Mouse (Mus musculus): ENCODE results near the gene Cep128.

Cep128 gene

GRCm38 (mm10) chr12:91171613-91172012 is 212.6 kb downstream of the Cep128 start:
- no peak for DNase-seq

- no peak for DNase-seq
Observed at GRCm38 (mm10) chr12:91161015-91161730, 223.0 kb downstream of the Cep128 start.

GRCm38 (mm10) chr12:91158481-91158880 is 225.7 kb downstream of the Cep128 start:
- DNase-seq, result no peak

GRCm38 (mm10) chr12:91154052-91154451 is 230.2 kb downstream of the Cep128 start:
- no peak for DNase-seq

GRCm38 (mm10) chr12:91149152-91149551 is 235.1 kb downstream of the Cep128 start:
- no peak for DNase-seq

- DNase-seq, result no peak
Observed at GRCm38 (mm10) chr12:91134740-91135517, 249.3 kb downstream of the Cep128 start.

GRCm38 (mm10) chr12:91115054-91115453 is 269.2 kb downstream of the Cep128 start:
- no peak for DNase-seq

- DNase-seq, result no peak
Observed at GRCm38 (mm10) chr12:91103316-91103715, 280.9 kb downstream of the Cep128 start.

- DNase-seq, result no peak
Observed at GRCm38 (mm10) chr12:91097869-91098268, 286.3 kb downstream of the Cep128 start.

- no peak for DNase-seq
Observed at GRCm38 (mm10) chr12:91096197-91096596, 288.0 kb downstream of the Cep128 start.

- no peak for DNase-seq
Observed at GRCm38 (mm10) chr12:91088271-91088670, 295.9 kb downstream of the Cep128 start.

- no peak for DNase-seq
Observed at GRCm38 (mm10) chr12:91085967-91086366, 298.2 kb downstream of the Cep128 start.

GRCm38 (mm10) chr12:91075600-91075999 is 308.6 kb downstream of the Cep128 start:
- no peak for DNase-seq

GRCm38 (mm10) chr12:91070551-91071045 is 313.6 kb downstream of the Cep128 start:
- DNase-seq, result no peak

GRCm38 (mm10) chr12:91067083-91067441 is 317.1 kb downstream of the Cep128 start:
- DNase-seq, result no peak

GRCm38 (mm10) chr12:91066286-91067082 is 317.7 kb downstream of the Cep128 start:
- DNase-seq, result no peak

- no peak for DNase-seq
Observed at GRCm38 (mm10) chr12:91065423-91065822, 318.8 kb downstream of the Cep128 start.

- DNase-seq, result no peak
Observed at GRCm38 (mm10) chr12:91064368-91064999, 319.7 kb downstream of the Cep128 start.

GRCm38 (mm10) chr12:91063337-91064015 is 320.7 kb downstream of the Cep128 start:
- no peak for DNase-seq

GRCm38 (mm10) chr12:91062681-91063080 is 321.5 kb downstream of the Cep128 start:
- DNase-seq, result no peak

- DNase-seq, result no peak
Observed at GRCm38 (mm10) chr12:91059704-91060318, 324.4 kb downstream of the Cep128 start.

GRCm38 (mm10) chr12:91056885-91057284 is 327.3 kb downstream of the Cep128 start:
- DNase-seq, result no peak

Measured in kidney, adult 8-10 months (tissue).